Mouse (Mus musculus): ENCODE measurements at regions not wholly inside any gene's neighbourhood (a gene's known extent, or its start where the extent isn't known, plus 50 kb on each side); places are given as distances from the start of the nearest gene placed in this dataset.
"Not testable (repeated sequence)": the region's sequence is repeated elsewhere in the genome, so short reads cannot be mapped to it uniquely, and the experiment has no call there.

GRCm38 (mm10) chr17:7524497-7524896, 139.2 kb upstream of the Unc93a2 start:
- not testable (repeated sequence) for TF ChIP-seq CTCF (conservative IDR thresholded peaks at IDR 0.05; ENCODE audit: insufficient read depth, insufficient read length, low read depth, low read length); POLR2A (IDR thresholded peaks at IDR 0.05; ENCODE audit: low read depth, low read length)
